Mouse (Mus musculus) effector memory CD4-positive, alpha-beta T cell, adult 7 months (primary cell): ENCODE measurements around the gene Mef2a. TPM values are rescaled to one million over a fixed set of nuclear protein-coding genes. Genes with fewer than 3 reads are reported as not detected.

ENCODE experiments used
- polyA plus RNA-seq: library from polyadenylated mRNA; unstranded; fragments of 100-300 nt; shearing (Covaris generic); gene quantifications from one replicate; pipeline ENCODE4 v1.2.1, GENCODE M21; 2017

Gene Mef2a
- 35.0 TPM for polyA plus RNA-seq

GRCm38 (mm10) chr7:67372729-67373583 lies at the start of gene Mef2a:
Mef2a (minus strand) TSS chr7:67372858.

GRCm38 (mm10) chr7:67222220-67222862 lies 150.3 kb downstream of the Mef2a start, which contains the start of gene Lysmd4:
Lysmd4 (plus strand) TSS chr7:67222544.

Other genes starting within 250 kb of the Mef2a start
- gene Lysmd4, start 150.3 kb downstream of the Mef2a start, polyA plus RNA-seq = 1.0 TPM